Mouse (Mus musculus) adrenal gland, adult (tissue): Measurements from ENCODE around the gene Gm10643.

ENCODE experiments used
- DNase-seq, 2 experiments: peaks; one replicate each; pipeline ENCODE4 v3.0.0; 2022 to 2023; ENCODE audit warnings: low spot score in 1 of 2; ENCODE audit not compliant: inconsistent age in 2 of 2

Gene Gm10643

DNA sequence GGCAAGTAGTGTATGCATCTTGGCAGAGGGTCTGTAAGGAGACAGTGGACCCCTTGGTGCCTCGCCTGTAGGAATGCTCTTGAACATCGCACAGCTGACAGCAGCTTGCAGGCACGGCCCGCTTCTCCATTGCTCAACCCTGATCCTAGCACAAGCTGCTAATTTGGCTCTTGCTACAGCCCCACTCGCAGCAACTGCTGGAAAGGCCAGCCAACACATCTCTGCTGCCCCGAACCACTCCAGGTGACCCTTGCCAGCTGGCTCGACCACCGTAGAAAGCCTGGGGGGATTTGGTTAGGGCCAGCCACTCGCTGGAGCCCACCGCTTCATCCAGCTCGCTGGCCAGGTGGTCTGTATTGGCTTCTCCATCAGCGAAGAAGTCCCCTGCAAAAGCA, 22.0 kb downstream of the Gm10643 start:
- DNase-seq, result no peak

DNA sequence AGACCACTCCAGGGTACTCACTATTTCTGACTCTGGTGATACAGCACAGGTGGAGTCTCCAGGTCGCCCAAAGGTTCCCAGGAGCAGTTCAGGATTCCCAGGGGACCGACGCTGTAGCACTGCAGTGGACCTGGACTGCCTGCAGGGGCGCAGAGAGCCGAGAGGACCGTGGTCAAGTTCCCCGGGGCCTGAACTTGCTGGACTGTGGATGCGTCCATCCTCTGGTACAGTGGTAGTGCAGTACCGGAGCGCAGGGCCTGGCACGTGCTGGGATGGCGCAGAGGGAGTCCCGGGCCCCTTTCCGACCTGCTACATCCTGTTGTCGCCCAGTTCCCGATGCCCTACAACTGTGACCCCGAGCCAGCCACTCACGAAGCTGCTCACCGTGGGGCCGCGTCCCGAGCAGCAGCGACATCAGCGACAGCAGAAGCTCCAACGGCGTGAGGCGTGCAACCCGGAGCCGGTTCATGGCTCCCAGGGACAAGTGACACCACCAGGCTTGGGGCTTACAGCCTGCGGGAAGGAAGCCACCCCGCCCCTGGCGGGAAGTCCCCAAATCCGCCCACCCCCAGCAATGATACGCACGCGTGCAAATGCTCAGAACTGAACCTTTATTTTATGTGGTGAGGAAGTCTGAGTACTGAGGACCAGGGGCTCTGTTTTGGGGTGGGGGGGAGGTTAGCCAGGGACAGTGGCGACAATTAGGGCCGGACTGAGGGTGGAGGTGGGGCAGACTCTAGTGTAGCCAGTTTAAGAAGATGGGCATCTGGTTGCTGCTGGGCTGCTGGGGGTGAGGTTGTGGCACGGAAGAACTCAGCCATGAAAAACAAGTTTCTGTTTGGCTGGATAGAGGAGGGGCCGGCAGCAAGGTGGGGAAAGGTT, 22.6 kb downstream of the Gm10643 start, which contains the start of gene Il27ra:
TSS of gene Il27ra (minus strand) at position 524 of the 882 bp plus-strand sequence.
- DNase-seq, result peak; percentile 72 to 86

DNA sequence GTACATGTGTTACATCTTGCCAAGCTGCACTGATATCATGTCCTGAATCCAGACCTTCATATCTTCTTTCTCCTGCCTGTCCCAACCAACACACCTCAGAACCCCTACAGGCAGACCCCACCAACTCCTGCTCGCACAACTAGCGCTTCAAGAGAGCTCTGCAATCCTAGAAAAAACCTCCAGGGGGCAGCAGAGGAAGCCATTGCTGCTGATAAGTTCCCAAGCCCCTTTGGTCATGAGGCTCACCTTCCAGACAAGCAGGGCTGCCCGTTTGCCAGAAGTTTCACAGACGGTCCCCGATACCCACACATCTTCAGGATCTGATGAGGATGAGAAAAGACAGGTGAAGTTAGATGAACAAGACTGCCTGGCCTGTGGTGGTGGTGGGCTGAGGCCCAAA, 25.9 kb downstream of the Gm10643 start:
- DNase-seq, result peak; percentile 69 to 93

DNA sequence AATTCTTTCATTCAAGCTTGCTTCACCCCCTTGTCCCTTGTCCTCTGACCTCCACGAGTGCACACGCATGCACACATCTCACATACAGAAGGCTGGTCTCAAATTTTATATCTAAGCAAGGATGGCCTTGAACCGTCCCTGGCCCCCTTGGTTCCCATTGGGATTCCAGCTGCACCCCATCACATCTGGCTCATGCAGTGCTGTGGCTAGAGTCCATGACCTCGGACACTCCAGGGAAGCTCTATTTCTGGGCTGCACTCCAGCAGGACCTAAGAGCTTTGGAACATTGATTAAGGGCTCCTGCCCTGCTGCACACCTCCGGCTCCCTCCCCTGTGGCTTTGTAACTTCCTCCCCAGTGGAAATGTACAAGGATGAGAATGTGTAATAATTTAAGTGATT, 26.9 kb downstream of the Gm10643 start:
- peak; percentile 73 to 86 for DNase-seq

DNA sequence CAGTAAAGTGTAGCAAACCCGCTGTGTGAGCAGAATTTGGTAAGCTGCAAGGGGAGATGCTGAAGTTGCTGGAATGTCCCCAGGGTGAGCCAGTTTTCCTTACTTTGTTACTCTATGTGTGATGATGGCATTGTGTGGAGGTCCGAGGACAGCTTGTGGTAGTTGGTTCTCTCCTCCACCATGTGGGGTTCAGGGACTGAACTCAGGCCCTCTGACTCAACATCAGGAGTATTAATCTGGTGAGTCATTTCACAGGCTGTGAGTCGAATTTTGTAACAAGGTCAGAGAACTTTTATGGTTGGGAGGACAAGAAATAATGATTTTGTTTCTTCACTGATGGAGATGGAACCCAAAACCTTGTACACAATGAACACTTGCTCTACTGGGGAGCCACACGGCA, 32.2 kb downstream of the Gm10643 start:
- DNase-seq, result peak; percentile 72 to 85

DNA sequence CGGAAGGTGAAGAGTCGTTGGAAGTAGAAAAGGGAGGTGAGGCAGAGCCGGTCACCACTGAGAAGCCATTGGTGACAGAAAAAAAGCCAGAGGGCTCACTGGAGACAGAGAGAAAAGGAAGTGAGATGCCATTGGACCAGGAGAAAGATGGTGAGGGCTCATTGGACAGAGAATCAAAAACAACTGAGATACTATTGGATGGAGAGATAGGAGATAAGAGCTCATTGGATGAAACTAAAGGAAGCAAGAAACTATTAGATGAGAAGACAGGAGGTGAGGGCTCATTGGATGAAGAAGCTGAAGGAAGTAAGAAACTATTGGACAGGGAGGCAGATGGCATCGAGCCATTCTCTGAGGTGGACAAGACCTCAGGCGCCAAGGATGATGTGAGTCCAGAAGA, 35.7 kb downstream of the Gm10643 start:
- no peak for DNase-seq

DNA sequence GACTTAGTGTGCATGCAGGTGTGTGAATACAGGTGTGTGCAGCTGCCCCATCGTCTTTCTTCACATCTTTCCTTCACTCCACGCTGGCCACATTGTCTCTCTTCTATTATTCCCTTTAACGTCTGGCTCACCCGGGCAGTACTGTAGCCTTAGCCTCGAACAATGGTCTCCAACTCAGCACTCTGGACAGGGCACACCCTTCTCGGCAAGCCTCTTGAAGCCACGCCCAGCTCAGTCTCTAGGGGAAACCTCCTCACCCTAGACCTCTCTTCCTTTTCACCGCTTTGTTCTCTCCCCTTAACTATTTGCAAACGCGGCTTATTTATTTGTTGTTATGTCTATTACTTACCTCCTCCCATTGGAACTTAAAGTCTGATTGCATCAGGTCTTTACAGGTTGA, 37.5 kb downstream of the Gm10643 start:
- no peak for DNase-seq

DNA sequence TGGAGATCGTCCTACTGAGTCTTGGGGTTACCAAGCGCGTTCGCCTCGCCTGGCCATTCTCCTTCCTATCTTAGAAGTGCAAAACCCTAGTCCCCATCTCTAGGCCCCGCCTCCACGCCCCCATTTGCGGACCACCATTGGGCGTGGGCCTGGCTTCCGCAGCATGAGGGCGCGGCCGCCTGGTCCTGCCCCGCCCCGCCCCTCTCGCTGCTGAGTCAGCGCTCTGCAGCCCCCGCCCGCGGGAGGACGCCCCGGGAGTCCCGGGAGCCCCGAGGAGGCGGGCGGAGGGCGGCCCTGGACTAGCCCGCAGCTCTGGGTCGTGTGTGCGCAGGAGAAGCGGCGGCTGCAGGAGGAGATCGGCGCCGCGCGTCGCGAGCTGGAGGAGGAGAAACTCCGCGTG, 39.1 kb downstream of the Gm10643 start:
- peak; percentile 65 to 69 for DNase-seq

DNA sequence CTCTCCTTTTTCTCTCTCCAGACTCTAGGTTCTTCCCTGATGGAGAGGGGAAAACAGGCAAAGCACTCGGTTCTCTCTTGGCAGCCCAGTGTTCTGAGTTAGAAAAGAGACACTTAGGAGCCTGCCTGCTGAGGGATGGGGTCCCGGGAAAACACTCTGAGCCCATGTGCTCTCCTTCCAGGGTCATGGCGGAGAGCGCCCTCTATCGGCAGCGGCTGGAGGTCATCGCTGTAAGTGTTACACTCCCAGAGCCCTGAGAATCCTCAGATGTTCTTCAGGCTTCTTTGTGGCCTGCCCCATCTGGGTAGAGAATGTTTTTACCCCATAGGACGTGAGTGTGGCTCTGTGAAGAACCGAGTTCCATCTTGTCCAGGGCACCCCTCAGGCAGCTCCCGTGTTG, 40.8 kb downstream of the Gm10643 start:
- DNase-seq, result peak in 1 of 2 experiments; percentile 73

DNA sequence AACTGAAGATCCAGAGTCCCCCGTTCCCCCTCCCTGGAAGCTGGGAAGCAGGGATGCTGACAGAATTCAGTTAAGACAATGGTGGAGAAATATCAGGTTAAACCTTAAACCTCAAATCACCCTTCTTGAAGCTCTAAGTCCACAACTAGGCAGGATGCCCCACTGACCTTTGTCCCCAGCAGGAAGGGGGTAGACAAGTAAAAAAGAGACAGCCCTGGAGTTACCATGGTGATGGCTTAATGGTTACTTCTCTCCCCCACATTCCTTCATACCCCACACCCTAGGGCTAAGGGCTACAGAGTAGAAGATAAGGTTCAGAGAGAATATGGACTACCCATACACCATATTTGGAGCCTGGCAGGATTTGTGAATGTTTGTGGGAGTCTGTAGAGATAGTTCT, 41.3 kb downstream of the Gm10643 start:
- DNase-seq, result no peak

DNA sequence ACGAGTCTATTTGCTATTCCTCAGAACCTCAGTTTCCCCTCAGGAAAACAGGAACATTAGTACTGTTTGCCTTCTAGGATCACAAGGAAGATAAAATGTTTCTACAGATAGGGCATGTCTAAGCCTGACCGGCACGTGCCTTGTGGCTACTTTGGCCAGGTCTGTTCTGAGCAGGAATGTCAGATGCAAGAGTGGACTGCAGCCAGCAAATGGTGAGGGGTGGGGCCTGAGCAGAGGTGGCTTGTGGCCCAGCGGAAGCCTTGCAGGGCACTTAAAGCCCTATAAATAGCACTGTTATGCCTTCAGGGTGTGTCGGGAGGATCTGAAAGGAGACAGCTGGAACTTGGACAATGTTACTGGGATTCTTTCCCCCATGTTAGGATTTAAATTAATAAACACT, 41.9 kb downstream of the Gm10643 start:
- no peak for DNase-seq

DNA sequence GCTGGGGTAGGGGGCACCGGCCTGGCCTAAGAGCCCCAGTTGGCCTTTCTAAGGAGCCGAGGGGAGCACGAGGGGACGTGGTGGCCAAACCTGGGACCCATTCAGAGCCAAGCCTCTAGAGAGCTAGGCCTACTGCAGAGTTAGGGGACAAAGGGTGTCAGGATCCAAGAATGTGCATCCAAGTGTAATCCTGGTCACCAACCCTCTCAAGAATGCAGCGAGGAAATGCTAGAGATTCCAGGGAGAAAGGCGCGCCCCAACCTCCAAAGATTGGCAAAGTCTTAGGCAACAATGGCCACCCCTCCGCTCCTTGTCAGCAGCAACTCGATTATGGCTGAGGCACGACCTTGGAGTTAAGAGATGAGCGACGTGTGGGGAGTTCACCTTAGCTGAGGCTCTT, 43.4 kb downstream of the Gm10643 start:
- DNase-seq, result no peak

DNA sequence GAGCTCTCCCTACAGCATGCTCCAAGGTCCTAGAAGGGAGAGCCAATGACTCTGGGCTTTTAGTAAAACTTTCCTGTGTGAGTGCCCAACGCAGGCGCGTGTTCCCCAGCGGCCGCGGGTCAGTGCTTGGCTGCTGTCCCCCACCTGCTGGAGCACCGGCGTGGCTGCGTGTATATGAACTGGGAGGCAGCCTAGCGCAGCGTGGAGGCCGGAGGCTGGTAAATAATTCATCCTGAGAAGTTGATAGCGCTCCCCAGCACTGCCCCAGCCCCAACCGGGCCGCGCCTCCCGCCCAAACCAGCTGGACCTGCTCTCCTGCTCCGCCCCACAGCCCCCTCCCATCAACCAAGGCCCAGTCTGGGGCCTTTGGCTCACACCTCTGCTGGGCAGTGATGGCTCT, 43.8 kb downstream of the Gm10643 start, which contains the start of gene Palm3:
TSS of gene Palm3 (plus strand) at position 376 of the 400 bp plus-strand sequence.
- no peak for DNase-seq

DNA sequence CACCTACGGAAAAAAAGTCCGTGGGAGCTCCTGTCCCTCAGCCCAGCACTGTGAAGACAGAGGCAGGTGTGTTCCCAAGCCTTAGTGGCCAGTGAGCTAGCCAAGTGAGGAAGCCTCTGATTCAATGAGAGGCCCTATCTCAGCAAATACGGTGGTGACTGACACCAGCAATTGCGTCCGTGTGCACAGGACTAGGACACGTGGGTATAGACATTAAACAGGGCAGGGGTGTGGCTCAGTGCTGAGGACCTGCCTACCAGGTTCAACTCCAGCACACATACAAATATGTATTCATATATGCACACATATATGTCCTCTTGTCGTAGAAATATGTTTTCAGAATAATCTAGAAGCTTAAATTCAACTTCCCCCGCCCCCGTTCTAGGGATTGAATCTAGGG, 45.2 kb downstream of the Gm10643 start:
- DNase-seq, result no peak

DNA sequence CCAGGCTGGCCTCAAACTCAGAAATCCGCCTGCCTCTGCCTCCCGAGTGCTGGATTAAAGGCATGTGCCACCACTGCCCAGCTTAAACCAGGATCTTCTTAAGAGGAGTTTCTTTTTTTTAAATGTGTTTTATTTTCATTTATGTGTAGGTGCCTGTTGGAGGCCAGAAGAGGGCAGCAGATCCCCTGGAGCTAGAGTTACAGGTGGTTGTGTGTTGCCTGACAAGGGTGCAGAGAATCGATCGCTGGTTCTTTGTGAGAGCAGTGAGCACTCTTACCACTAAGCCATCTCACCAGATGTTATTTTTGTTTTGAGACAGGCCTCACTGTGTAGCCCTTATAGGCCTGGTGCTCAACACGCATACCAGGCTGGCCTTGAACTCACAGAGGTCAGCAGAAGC, 49.1 kb downstream of the Gm10643 start:
- DNase-seq, result no peak
